Mouse (Mus musculus) embryonic fibroblast, embryonic 13.5 days (primary cell): ENCODE results near the gene Zbtb8a.

Experiments
- CTCF ChIP-seq: IDR thresholded peaks from 2 replicates; pipeline ENCODE4 v1.5.1; 2011; ENCODE audit warnings: mild to moderate bottlenecking, control low read depth, low read length, moderate library complexity, borderline replicate concordance; ENCODE audit not compliant: insufficient read depth
- POLR2A ChIP-seq: IDR thresholded peaks from 2 replicates; pipeline ENCODE4 v1.6.1; 2011; ENCODE audit warnings: low read depth, mild to moderate bottlenecking, control low read depth, low read length, moderate library complexity

DNA sequence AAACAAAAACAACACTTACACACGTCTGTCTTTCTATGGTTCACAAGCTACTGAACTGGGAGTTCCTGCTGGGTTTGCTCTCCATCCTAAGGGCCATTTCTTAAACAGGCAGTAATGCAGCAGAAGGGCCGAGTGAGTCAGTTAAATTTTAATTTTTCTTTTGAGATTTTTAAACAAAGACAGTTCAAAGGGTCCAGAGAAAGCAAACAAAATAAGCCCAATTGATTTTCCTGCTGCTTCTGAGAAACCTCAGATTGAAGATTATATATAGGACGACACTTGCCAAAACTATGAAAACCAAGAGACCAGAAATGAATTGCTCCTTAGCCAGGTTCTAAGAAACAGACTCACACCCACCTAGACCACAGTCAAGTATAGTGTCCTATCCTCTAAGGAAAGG lies 64.0 kb downstream of the Zbtb8a start:
- TF ChIP-seq CTCF (no peak), POLR2A (no peak)
